Mouse (Mus musculus) midbrain, embryonic 10.5 days (tissue): Measurements from ENCODE around the gene Olfr281. TPM values are rescaled to one million over a fixed set of nuclear protein-coding genes. Genes with fewer than 3 reads are reported as not detected.
"Not testable (repeated sequence)": the region's sequence is repeated elsewhere in the genome, so short reads cannot be mapped to it uniquely, and the experiment has no call there.

ENCODE experiments used
- DNase-seq: peaks from one replicate; pipeline ENCODE4 v3.0.0-alpha.2; 2017; ENCODE audit warnings: low spot score
- H3K27ac ChIP-seq: fragments of 300-500 bp; sonication (generic); replicated peaks from 2 replicates; pipeline ENCODE4 v1.5.1; 2016; ENCODE audit warnings: mild to moderate bottlenecking
- H3K27me3 ChIP-seq: fragments of 300-500 bp; sonication (generic); 2 replicates; pipeline ENCODE4 v1.6.1; 2016; ENCODE audit warnings: low read depth, mild to moderate bottlenecking; ENCODE audit not compliant: poor library complexity, severe bottlenecking
- H3K36me3 ChIP-seq: fragments of 300-500 bp; sonication (generic); 2 replicates; pipeline ENCODE4 v1.6.1; 2016; ENCODE audit warnings: mild to moderate bottlenecking, moderate library complexity
- H3K4me1 ChIP-seq: fragments of 300-500 bp; sonication (generic); 2 replicates; pipeline ENCODE4 v1.6.1; 2016
- H3K4me3 ChIP-seq: fragments of 300-500 bp; sonication (generic); 2 replicates; pipeline ENCODE4 v1.5.1; 2016; ENCODE audit warnings: mild to moderate bottlenecking, moderate library complexity
- H3K9me3 ChIP-seq: fragments of 300-500 bp; sonication (generic); replicated peaks from 2 replicates; pipeline ENCODE4 v1.6.1; 2016; ENCODE audit warnings: mild to moderate bottlenecking
- WGBS: fragments of 180-500 bp; shearing (Covaris S2); methylation state at CpG from one replicate; pipeline ENCODE4 v1.1.7; 2016; 5-methylcytosine and 5-hydroxymethylcytosine counted together
- polyA plus RNA-seq: library from polyadenylated mRNA; unstranded; fragments of >200 nt; fragmentation: Nextera tagmentation; extraction: Ambion mirVana; gene quantifications from 2 replicates; pipeline ENCODE4 v1.2.1, GENCODE M21; 2016

Gene Olfr281
- polyA plus RNA-seq: not detected in 2 replicates

- no peaks in the 10 kb centered on the region for H3K27me3 ChIP-seq
- no peak within 1 kb of the TSS for H3K27ac ChIP-seq
- no peaks in the 10 kb centered on the region for H3K36me3 ChIP-seq
- no peak within 1 kb of the TSS for H3K4me3 ChIP-seq
- H3K4me1 ChIP-seq: no peaks in the 10 kb centered on the region
- H3K9me3 ChIP-seq: no peaks in the 10 kb centered on the region
- WGBS: 94% methylated on average over 7 of the region's 7 CpGs
- no peak for DNase-seq
Observed at GRCm38 (mm10) chr15:98452288-98452687, at the start of gene Olfr281. TSS of gene Olfr281 (plus strand) at chr15:98452588.

GRCm38 (mm10) chr15:98408406-98409060 lies 43.9 kb upstream of the Olfr281 start:
- Histone ChIP-seq H3K36me3 (no peaks in the 10 kb centered on the region), H3K4me1 (no peaks in the 10 kb centered on the region), H3K4me3 (no peak overlapping the region), H3K27me3 (no peaks in the 10 kb centered on the region), H3K27ac (no peak overlapping the region), H3K9me3 (no peaks in the 10 kb centered on the region; the same call in 1 of the 2 replicates)
- DNase-seq: no peak
- WGBS: 75% methylated on average over 17 of the region's 17 CpGs

DNA sequence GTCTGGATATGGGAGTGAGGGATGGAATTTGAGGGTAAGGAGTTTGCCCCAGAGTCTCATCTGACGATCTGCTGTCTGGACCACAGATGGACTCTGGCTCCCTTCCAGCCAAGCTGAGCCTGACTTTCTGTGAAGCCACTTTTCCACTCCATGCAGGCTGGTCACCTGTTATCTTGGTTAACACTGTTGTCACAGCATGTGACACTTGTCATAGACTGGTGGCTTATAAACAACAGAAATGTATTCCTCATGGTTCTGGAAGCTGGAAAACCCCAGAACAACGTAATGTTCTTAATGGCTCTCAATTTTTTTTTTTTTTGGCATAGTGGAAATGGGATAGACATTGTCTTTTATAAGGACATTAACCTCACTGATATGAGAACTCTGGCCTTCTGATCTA lies 42.8 kb upstream of the Olfr281 start:
- 98% methylated on average over 2 of the region's 2 CpGs for WGBS
- no peaks in the 10 kb centered on the region; the same call in 1 of the 2 replicates for H3K9me3 ChIP-seq
- no peaks in the 10 kb centered on the region for H3K36me3 ChIP-seq
- H3K27ac ChIP-seq: no peak overlapping the region
- no peak overlapping the region for H3K4me3 ChIP-seq
- H3K4me1 ChIP-seq: no peaks in the 10 kb centered on the region
- H3K27me3 ChIP-seq: no peaks in the 10 kb centered on the region
- DNase-seq: no peak

DNA sequence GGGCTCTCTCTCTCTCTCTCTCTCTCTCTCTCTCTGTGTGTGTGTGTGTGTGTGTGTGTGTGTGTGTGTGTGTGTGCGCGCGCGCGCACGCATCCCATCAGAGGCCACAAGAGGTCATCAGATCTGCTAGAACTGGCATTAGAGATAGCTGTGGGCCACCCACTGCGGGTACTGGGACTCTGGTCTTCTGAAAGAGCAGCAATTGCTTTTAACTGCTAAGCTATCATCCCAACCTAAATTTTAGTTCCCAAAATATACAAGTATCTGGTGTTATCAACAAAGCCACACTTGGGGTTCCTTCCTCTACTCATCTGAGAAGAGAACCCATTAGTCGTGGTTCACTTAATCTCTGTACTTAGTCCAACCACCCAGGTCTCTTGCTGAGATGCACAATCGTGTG lies 42.1 kb upstream of the Olfr281 start:
- Histone ChIP-seq H3K27me3 (no peaks in the 10 kb centered on the region), H3K4me3 (no peak overlapping the region), H3K27ac (no peak overlapping the region), H3K4me1 (no peaks in the 10 kb centered on the region), H3K9me3 (no peaks in the 10 kb centered on the region; the same call in 1 of the 2 replicates), H3K36me3 (no peaks in the 10 kb centered on the region)
- DNase-seq: no peak
- 91% methylated on average over 9 of the region's 9 CpGs for WGBS

DNA sequence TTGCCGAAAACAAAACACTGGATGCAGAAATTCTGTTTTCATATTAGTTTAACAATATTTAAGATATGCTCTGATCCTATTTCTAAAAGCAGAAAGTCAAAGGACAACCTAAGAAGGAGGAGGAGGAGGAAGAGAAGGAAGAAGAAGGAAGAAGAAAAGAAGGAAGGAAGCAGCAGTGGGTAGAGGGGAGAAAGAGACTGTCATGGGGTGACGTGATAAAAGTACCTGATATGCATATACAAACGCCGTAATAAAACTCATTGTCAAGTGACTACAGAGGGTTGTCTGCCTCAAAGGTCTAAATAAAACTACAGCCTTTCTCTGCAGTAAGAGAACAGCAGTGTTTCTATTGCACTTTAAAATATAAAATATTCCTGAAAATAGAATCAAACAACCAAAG lies 36.4 kb upstream of the Olfr281 start:
- Histone ChIP-seq H3K27ac (no peak overlapping the region), H3K4me3 (no peak overlapping the region), H3K9me3 (no peaks in the 10 kb centered on the region), H3K4me1 (no peaks in the 10 kb centered on the region), H3K36me3 (no peaks in the 10 kb centered on the region), H3K27me3 (no peaks in the 10 kb centered on the region)
- DNase-seq: no peak
- WGBS: 81% methylated on average over 4 of the region's 4 CpGs

DNA sequence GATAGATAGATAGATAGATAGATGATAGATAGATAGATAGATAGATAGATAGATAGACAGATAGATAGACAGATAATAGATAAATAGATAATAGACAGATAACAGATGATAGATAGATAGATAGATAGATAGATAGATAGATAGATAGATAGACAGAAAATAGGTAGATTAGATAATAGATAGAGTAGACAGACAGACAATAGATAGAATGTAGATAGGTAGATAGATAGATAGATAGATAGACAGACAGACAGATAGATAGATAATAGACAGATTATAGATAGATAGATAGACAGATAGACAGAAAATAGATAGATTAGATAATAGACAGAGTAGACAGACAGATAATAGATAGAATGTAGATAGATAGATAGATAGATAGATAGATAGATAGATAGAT lies 35.6 kb upstream of the Olfr281 start:
- H3K9me3 ChIP-seq, H3K27ac ChIP-seq, H3K27me3 ChIP-seq, H3K4me1 ChIP-seq, H3K36me3 ChIP-seq, DNase-seq, H3K4me3 ChIP-seq: not testable (repeated sequence)

DNA sequence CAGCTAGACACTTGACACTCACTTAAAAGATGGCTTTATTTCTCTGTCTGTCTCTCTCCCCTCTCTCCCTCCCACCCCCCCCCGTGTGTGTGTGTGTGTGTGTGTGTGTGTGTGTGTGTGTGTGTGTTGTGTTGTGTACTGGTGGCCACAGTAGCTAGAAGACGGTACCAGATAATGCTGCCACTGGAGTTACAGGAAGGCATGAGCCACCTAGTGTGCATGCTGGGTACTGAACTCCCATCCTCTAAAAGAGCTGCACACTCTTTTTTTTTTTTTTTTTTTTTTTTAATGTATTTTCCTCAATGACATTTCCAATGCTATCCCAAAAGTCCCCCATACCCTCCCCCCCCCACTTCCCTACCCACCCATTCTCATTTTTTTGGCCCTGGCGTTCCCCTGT lies 35.1 kb upstream of the Olfr281 start:
- not testable (repeated sequence) for H3K36me3 ChIP-seq, H3K27me3 ChIP-seq, H3K27ac ChIP-seq, DNase-seq, H3K9me3 ChIP-seq, H3K4me3 ChIP-seq, H3K4me1 ChIP-seq
- WGBS: 31% methylated on average over 3 of the region's 3 CpGs

- no peaks in the 10 kb centered on the region for H3K4me1 ChIP-seq
- no peak for DNase-seq
- no peak overlapping the region for H3K27ac ChIP-seq
- 80% methylated on average over 7 of the region's 7 CpGs for WGBS
- no peaks in the 10 kb centered on the region for H3K27me3 ChIP-seq
- no peaks in the 10 kb centered on the region for H3K9me3 ChIP-seq
- H3K4me3 ChIP-seq: no peak overlapping the region
- H3K36me3 ChIP-seq: no peaks in the 10 kb centered on the region
Observed at GRCm38 (mm10) chr15:98418096-98418495, 34.3 kb upstream of the Olfr281 start.

- H3K36me3 ChIP-seq: no peaks in the 10 kb centered on the region
- H3K27me3 ChIP-seq: no peaks in the 10 kb centered on the region
- no peaks in the 10 kb centered on the region for H3K9me3 ChIP-seq
- WGBS: 83% methylated on average over 4 of the region's 4 CpGs
- peaks cover 17% of the 10 kb centered on the region for H3K4me1 ChIP-seq
- no peak for DNase-seq
- no peak overlapping the region for H3K27ac ChIP-seq
- H3K4me3 ChIP-seq: no peak overlapping the region
Observed at GRCm38 (mm10) chr15:98420897-98421296, 31.5 kb upstream of the Olfr281 start.

- 70% methylated on average over 14 of the region's 14 CpGs for WGBS
- no peak for DNase-seq
- Histone ChIP-seq H3K27ac (peak overlapping the region; percentile 46), H3K4me3 (no peak overlapping the region), H3K36me3 (no peaks in the 10 kb centered on the region), H3K4me1 (peaks cover 17% of the 10 kb centered on the region), H3K27me3 (no peaks in the 10 kb centered on the region), H3K9me3 (no peaks in the 10 kb centered on the region)
Observed at GRCm38 (mm10) chr15:98424326-98424725, 28.1 kb upstream of the Olfr281 start.

DNA sequence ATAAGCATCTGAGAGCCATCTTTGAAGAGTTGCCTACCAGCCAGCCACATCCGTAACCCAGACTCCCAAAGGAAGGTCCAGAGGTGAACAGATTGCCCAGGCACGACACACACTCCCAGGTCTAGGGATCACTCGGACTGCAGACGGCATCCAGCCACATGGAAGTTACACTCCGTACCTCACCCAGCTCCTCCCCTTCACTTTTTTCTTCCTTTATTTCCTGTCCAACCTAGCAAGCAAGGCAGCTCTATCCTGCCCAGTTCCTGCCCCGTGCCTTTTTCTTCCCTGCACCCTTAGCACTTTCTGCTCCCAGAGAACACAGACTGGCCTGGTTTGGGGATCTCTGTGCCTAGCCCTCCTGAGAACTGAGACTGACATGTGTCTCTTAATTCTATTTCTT lies 27.6 kb upstream of the Olfr281 start:
- peaks cover 17% of the 10 kb centered on the region for H3K4me1 ChIP-seq
- no peaks in the 10 kb centered on the region for H3K27me3 ChIP-seq
- no peak overlapping the region for H3K4me3 ChIP-seq
- no peak for DNase-seq
- no peaks in the 10 kb centered on the region for H3K36me3 ChIP-seq
- peak overlapping the region; percentile 46 for H3K27ac ChIP-seq
- WGBS: 77% methylated on average over 6 of the region's 6 CpGs
- H3K9me3 ChIP-seq: no peaks in the 10 kb centered on the region

DNA sequence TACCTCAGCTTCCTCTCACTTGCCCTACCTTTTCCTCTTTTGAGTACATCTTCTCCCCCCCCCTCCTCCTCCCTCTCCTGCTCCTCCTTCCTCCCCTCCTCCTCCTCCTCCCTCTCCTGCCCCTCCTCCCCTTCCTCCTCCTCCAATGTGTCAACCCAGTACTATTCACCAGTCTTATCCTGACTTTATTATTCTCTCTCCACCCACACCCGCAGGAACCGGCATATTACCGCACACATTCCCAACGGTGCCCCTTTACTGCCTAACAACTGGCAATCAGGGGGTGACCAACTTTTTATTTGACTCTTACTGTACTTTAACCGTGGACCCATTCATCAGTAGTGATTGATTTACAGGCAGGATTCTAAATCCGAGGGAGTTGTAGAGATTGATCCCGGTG lies 27.2 kb upstream of the Olfr281 start:
- DNase-seq: no peak
- Histone ChIP-seq H3K27ac (peak overlapping the region; percentile 46; the same call in 1 of the 2 replicates), H3K36me3 (no peaks in the 10 kb centered on the region), H3K9me3 (no peaks in the 10 kb centered on the region), H3K27me3 (no peaks in the 10 kb centered on the region), H3K4me1 (peaks cover 17% of the 10 kb centered on the region), H3K4me3 (no peak overlapping the region)
- WGBS: 91% methylated on average over 7 of the region's 7 CpGs

GRCm38 (mm10) chr15:98430925-98431324 lies 21.5 kb upstream of the Olfr281 start, which contains the start of gene Olfr282:
TSS of gene Olfr282 (plus strand) at chr15:98431225.
- not testable (repeated sequence) for H3K9me3 ChIP-seq, H3K27ac ChIP-seq, H3K4me3 ChIP-seq, H3K4me1 ChIP-seq, H3K27me3 ChIP-seq, H3K36me3 ChIP-seq, DNase-seq
- 84% methylated on average over 5 of the region's 5 CpGs for WGBS

DNA sequence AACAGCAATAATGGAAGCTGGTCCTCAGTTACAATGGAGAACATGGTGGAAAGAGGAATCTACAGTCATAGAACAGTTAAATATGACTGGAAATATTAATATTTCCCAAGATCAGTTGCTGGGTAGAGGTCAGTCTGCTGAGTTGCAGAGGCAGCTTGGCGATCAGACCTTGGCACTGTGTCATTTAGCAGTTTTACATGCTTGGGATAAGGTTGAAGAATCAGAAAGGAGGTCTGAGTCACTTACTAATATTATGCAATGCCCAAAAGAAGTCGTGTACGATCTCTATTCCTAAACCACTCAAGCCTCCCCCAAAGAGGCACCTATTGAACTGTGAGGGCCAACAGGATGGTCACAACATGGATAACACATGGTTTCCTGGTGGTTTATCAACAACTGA lies 7.8 kb upstream of the Olfr281 start:
- Histone ChIP-seq H3K4me3 (no peak overlapping the region), H3K27me3 (no peaks in the 10 kb centered on the region), H3K27ac (no peak overlapping the region), H3K4me1 (no peaks in the 10 kb centered on the region), H3K9me3 (no peaks in the 10 kb centered on the region), H3K36me3 (no peaks in the 10 kb centered on the region)
- WGBS: 83% methylated on average over 3 of the region's 3 CpGs
- no peak for DNase-seq
